Mouse (Mus musculus) forebrain, embryonic 10.5 days (tissue): ENCODE results near the gene Gvin1. TPM values are rescaled to one million over a fixed set of nuclear protein-coding genes. Genes with fewer than 3 reads are reported as not detected.
"Not testable (repeated sequence)": the region's sequence is repeated elsewhere in the genome, so short reads cannot be mapped to it uniquely, and the experiment has no call there.

Experiments
- DNase-seq: peaks from one replicate; pipeline ENCODE4 v3.0.0-alpha.2; 2017; ENCODE audit warnings: low spot score; ENCODE audit errors: extremely low spot score
- H3K27ac ChIP-seq: fragments of 300-500 bp; sonication (generic); 2 replicates; pipeline ENCODE4 v1.5.1; 2016; ENCODE audit warnings: mild to moderate bottlenecking
- H3K27me3 ChIP-seq: fragments of 300-500 bp; sonication (generic); 2 replicates; pipeline ENCODE4 v1.6.1; 2016; ENCODE audit warnings: mild to moderate bottlenecking; ENCODE audit not compliant: poor library complexity, severe bottlenecking
- H3K36me3 ChIP-seq: fragments of 300-500 bp; sonication (generic); replicated peaks from 2 replicates; pipeline ENCODE4 v1.6.1; 2016; ENCODE audit warnings: mild to moderate bottlenecking, moderate library complexity
- H3K4me1 ChIP-seq: fragments of 300-500 bp; sonication (generic); 2 replicates; pipeline ENCODE4 v1.6.1; 2016
- H3K4me3 ChIP-seq: fragments of 300-500 bp; sonication (generic); 2 replicates; pipeline ENCODE4 v1.5.1; 2016; ENCODE audit warnings: mild to moderate bottlenecking, moderate library complexity
- H3K9me3 ChIP-seq: fragments of 300-500 bp; sonication (generic); 2 replicates; pipeline ENCODE4 v1.6.1; 2016; ENCODE audit warnings: mild to moderate bottlenecking, moderate library complexity
- WGBS: fragments of 180-500 bp; shearing (Covaris S2); methylation state at CpG from one replicate; pipeline ENCODE4 v1.1.7; 2016; 5-methylcytosine and 5-hydroxymethylcytosine counted together
- polyA plus RNA-seq: library from polyadenylated mRNA; unstranded; fragments of >200 nt; fragmentation: Nextera tagmentation; extraction: Ambion mirVana; gene quantifications from 2 replicates; pipeline ENCODE4 v1.2.1, GENCODE M21; 2016

Gvin1 gene
- polyA plus RNA-seq, 1 experiment from 2014 or later: 0.06 TPM

GRCm38 (mm10) chr7:106145013-106145754 is 69.9 kb downstream of the Gvin1 start:
- not testable (repeated sequence) for H3K4me3 ChIP-seq, H3K36me3 ChIP-seq, H3K27me3 ChIP-seq, H3K9me3 ChIP-seq, H3K27ac ChIP-seq, H3K4me1 ChIP-seq, DNase-seq
- 92% methylated on average over 1 of the region's 2 CpGs for WGBS

GRCm38 (mm10) chr7:106141128-106141895 is 73.8 kb downstream of the Gvin1 start:
- not testable (repeated sequence) for H3K27me3 ChIP-seq, H3K36me3 ChIP-seq, DNase-seq, H3K4me1 ChIP-seq, H3K27ac ChIP-seq, H3K9me3 ChIP-seq, H3K4me3 ChIP-seq
- WGBS: no CpG with 5 or more reads among the region's 1 CpGs

GRCm38 (mm10) chr7:106117090-106117948 is 97.8 kb downstream of the Gvin1 start:
- not testable (repeated sequence) for DNase-seq, H3K27me3 ChIP-seq, H3K36me3 ChIP-seq, H3K4me1 ChIP-seq, H3K4me3 ChIP-seq, H3K9me3 ChIP-seq, H3K27ac ChIP-seq
- no CpG with 5 or more reads among the region's 2 CpGs for WGBS
